Comparison of ENCODE assay signal across 10 mouse cellular contexts in genomic region chr2:74735851-74736687, GRCm38 (mm10). TPM values are rescaled to one million over a fixed set of nuclear protein-coding genes. Genes with fewer than 3 reads are reported as not detected.
DNase-seq lines count a peak whose midpoint lies in the region; ATAC-seq and TF ChIP-seq lines count a peak whose summit lies in the region.
"Had no signal": no experiment of that assay in that cellular context is flagged by ENCODE, and none has a peak within 500 bp of the region (broad histone marks: within the 10 kb centered on the region; RNA-seq: fewer than 3 reads in every experiment).

No protein-coding gene starts in this region.

- peak overlapping the region; percentile 45 for H3K4me3 ChIP-seq in heart, embryonic 10.5 days
- peak overlapping the region; percentile 21 for H3K4me3 ChIP-seq in limb, embryonic 14.5 days (replicated peaks; ENCODE audit: low read length)
- peak overlapping the region; percentile 23 for H3K4me3 ChIP-seq in stomach, postnatal 0 days (ENCODE audit: low read depth, low read length)

- under 1% methylated on average over 42 of the region's 42 CpGs for WGBS in heart, embryonic 10.5 days
- WGBS in limb, embryonic 14.5 days: 2% methylated on average over 36 of the region's 42 CpGs
- WGBS in stomach, postnatal 0 days: 4% methylated on average over 41 of the region's 42 CpGs

- H3K4me2 ChIP-seq in limb, embryonic 14.5 days (replicated peaks; ENCODE audit: low read depth, low read length, severe bottlenecking): peak overlapping the region; percentile 43
- peak overlapping the region; percentile 37 for H3K4me2 ChIP-seq in stomach, postnatal 0 days (replicated peaks; ENCODE audit: low read depth)

- no peak for TF ChIP-seq EP300 in stomach, postnatal 0 days (optimal IDR thresholded peaks at IDR 0.05)

- no peaks in the 10 kb centered on the region for H3K9me3 ChIP-seq in heart, embryonic 10.5 days
- no peaks in the 10 kb centered on the region for H3K9me3 ChIP-seq in limb, embryonic 14.5 days (ENCODE audit: control insufficient read depth, low read length)
- H3K9me3 ChIP-seq in stomach, postnatal 0 days (ENCODE audit: control insufficient read depth, low read length): no peaks in the 10 kb centered on the region

- H3K36me3 ChIP-seq in heart, embryonic 10.5 days: no peaks in the 10 kb centered on the region
- H3K36me3 ChIP-seq in limb, embryonic 14.5 days (ENCODE audit: control insufficient read depth, insufficient read depth, low read length): no peaks in the 10 kb centered on the region
- H3K36me3 ChIP-seq in stomach, postnatal 0 days (ENCODE audit: control insufficient read depth, insufficient read depth, low read length): no peaks in the 10 kb centered on the region

- peaks cover 100% of the 10 kb centered on the region for H3K27me3 ChIP-seq in heart, embryonic 10.5 days (ENCODE audit: insufficient read depth, poor library complexity, severe bottlenecking)
- H3K27me3 ChIP-seq in limb, embryonic 14.5 days (ENCODE audit: control insufficient read depth, insufficient read depth, low read length): peaks cover 97% of the 10 kb centered on the region
- peaks cover 37% of the 10 kb centered on the region for H3K27me3 ChIP-seq in stomach, postnatal 0 days (ENCODE audit: control insufficient read depth, insufficient read depth, low read length)

- H3K4me1 ChIP-seq in heart, embryonic 10.5 days: peaks cover 33% of the 10 kb centered on the region
- H3K4me1 ChIP-seq in limb, embryonic 14.5 days (ENCODE audit: control insufficient read depth, insufficient read depth, low read length): peaks cover 14% of the 10 kb centered on the region
- H3K4me1 ChIP-seq in stomach, postnatal 0 days (replicated peaks; ENCODE audit: control insufficient read depth, insufficient read depth): no peaks in the 10 kb centered on the region

- TF ChIP-seq CTCF in stomach, postnatal 0 days (IDR thresholded peaks at IDR 0.05; ENCODE audit: low read depth): no peak

- no peak overlapping the region for H3K27ac ChIP-seq in heart, embryonic 10.5 days
- H3K27ac ChIP-seq in limb, embryonic 14.5 days (replicated peaks; ENCODE audit: low read depth, low read length): no peak overlapping the region
- H3K27ac ChIP-seq in stomach, postnatal 0 days (replicated peaks): no peak overlapping the region

- no peak for TF ChIP-seq POLR2A in limb, embryonic 14.5 days (IDR thresholded peaks at IDR 0.05; ENCODE audit: borderline replicate concordance, extremely low read depth, insufficient read depth, insufficient read length)

- 0 out of 2 replicates have a peak overlapping the region, but pooled peaks have one; percentile 13 for H3K9ac ChIP-seq in limb, embryonic 14.5 days (ENCODE audit: low read depth, low read length, severe bottlenecking)
- no peak overlapping the region for H3K9ac ChIP-seq in stomach, postnatal 0 days (ENCODE audit: low read length)

- no peak; the same call in 1 of the 2 replicates for ATAC-seq in limb, embryonic 14.5 days (ENCODE audit: low FRiP score, low read depth)
- no peak for ATAC-seq in stomach, postnatal 0 days (ENCODE audit: low FRiP score, low TSS enrichment)

- no peak for DNase-seq in heart, embryonic 10.5 days (ENCODE audit: low spot score)
- no peak for DNase-seq in heart, adult 9 months (ENCODE audit: low spot score in 2 of 2)
- DNase-seq in ovary, postnatal 36 days (ENCODE audit: low spot score): peak; percentile 5
- DNase-seq in ovary, postnatal 14 days (ENCODE audit: low spot score): no peak
- no peak for DNase-seq in limb, embryonic 14.5 days (ENCODE audit: low spot score)
- no peak for DNase-seq in stomach, postnatal 0 days (ENCODE audit: low spot score)
- DNase-seq in retina, postnatal 1 day: no peak
- no peak for DNase-seq in urinary bladder, adult 18-20 months (ENCODE audit: low spot score in 2 of 2)
- DNase-seq: cerebellum, adult 9-11 months; lung, adult 18-20 months had no signal

RNA-seq across cellular contexts. Expression of gene Gm28230, which starts 9.5 kb away (rescaled TPM):
- polyA plus RNA-seq in heart, embryonic 10.5 days (2016; fragmentation: Nextera tagmentation; extraction: Ambion mirVana): 0.07 and 0.35 TPM in 2 replicates
- polyA plus RNA-seq in limb, embryonic 14.5 days (2012; rRNA removed): 5.0 and 5.9 TPM in 2 replicates
- polyA plus RNA-seq in limb, embryonic 14.5 days (2014; fragmentation: Nextera tagmentation; extraction: Ambion mirVana): 0.18 and 0.21 TPM in 2 replicates
- not detected in 2 replicates for polyA plus RNA-seq in stomach, postnatal 0 days (2015; fragmentation: Nextera tagmentation; extraction: Ambion mirVana)

RNA-seq across cellular contexts. Expression of gene Hoxd4, which starts 24.3 kb away (rescaled TPM):
- 0.29 TPM in 1 of 2 replicates, not detected in the other for polyA plus RNA-seq in heart, embryonic 10.5 days (2016; fragmentation: Nextera tagmentation; extraction: Ambion mirVana)
- polyA plus RNA-seq in limb, embryonic 14.5 days (2012; rRNA removed): 14.7 and 17.8 TPM in 2 replicates
- polyA plus RNA-seq in limb, embryonic 14.5 days (2014; fragmentation: Nextera tagmentation; extraction: Ambion mirVana): 0.63 and 0.73 TPM in 2 replicates
- 0.08 and 0.19 TPM in 2 replicates for polyA plus RNA-seq in stomach, postnatal 0 days (2015; fragmentation: Nextera tagmentation; extraction: Ambion mirVana)

RNA-seq across cellular contexts. Expression of gene Hoxd3, which starts 24.3 kb away (rescaled TPM):
- polyA plus RNA-seq in heart, embryonic 10.5 days (2016; fragmentation: Nextera tagmentation; extraction: Ambion mirVana): 0.73 and 2.9 TPM in 2 replicates
- 2.3 and 2.8 TPM in 2 replicates for polyA plus RNA-seq in limb, embryonic 14.5 days (2012; rRNA removed)
- 0.59 and 0.95 TPM in 2 replicates for polyA plus RNA-seq in limb, embryonic 14.5 days (2014; fragmentation: Nextera tagmentation; extraction: Ambion mirVana)
- polyA plus RNA-seq in stomach, postnatal 0 days (2015; fragmentation: Nextera tagmentation; extraction: Ambion mirVana): 1.3 and 1.5 TPM in 2 replicates

RNA-seq across cellular contexts. Expression of gene Hoxd1, which starts 26.7 kb away (rescaled TPM):
- polyA plus RNA-seq in heart, embryonic 10.5 days (2016; fragmentation: Nextera tagmentation; extraction: Ambion mirVana): 0.22 and 0.49 TPM in 2 replicates
- 0.50 and 0.59 TPM in 2 replicates for polyA plus RNA-seq in limb, embryonic 14.5 days (2012; rRNA removed)
- 0.44 and 0.48 TPM in 2 replicates for polyA plus RNA-seq in limb, embryonic 14.5 days (2014; fragmentation: Nextera tagmentation; extraction: Ambion mirVana)
- not detected in 2 replicates for polyA plus RNA-seq in stomach, postnatal 0 days (2015; fragmentation: Nextera tagmentation; extraction: Ambion mirVana)

RNA-seq across cellular contexts. Expression of gene Hoxd8, which starts 31.7 kb away (rescaled TPM):
- polyA plus RNA-seq in heart, embryonic 10.5 days (2016; fragmentation: Nextera tagmentation; extraction: Ambion mirVana): 0.09 and 1.3 TPM in 2 replicates
- polyA plus RNA-seq in limb, embryonic 14.5 days (2012; rRNA removed): 12.7 and 13.1 TPM in 2 replicates
- polyA plus RNA-seq in limb, embryonic 14.5 days (2014; fragmentation: Nextera tagmentation; extraction: Ambion mirVana): 11.4 and 12.8 TPM in 2 replicates
- polyA plus RNA-seq in stomach, postnatal 0 days (2015; fragmentation: Nextera tagmentation; extraction: Ambion mirVana): 1.3 TPM in 2 replicates
